In genomic region chr16:43221313-43221712, GRCm38 (mm10) we compare ENCODE assay signal across 17 mouse cellular contexts.
DNase-seq lines count a peak whose midpoint lies in the region; ATAC-seq and TF ChIP-seq lines count a peak whose summit lies in the region.
"Had no signal": no experiment of that assay in that cellular context is flagged by ENCODE, and none has a peak within 500 bp of the region (broad histone marks: within the 10 kb centered on the region; RNA-seq: fewer than 3 reads in every experiment).

No protein-coding gene starts in this region.

- H3K4me2 ChIP-seq in lung, postnatal 0 days (replicated peaks; ENCODE audit: low read depth, low read length), result no peak overlapping the region
- H3K4me2 ChIP-seq: liver, embryonic 11.5 days had no signal

- H3K27ac ChIP-seq in lung, postnatal 0 days (ENCODE audit: low read length), result no peak overlapping the region
- no peak overlapping the region for H3K27ac ChIP-seq in thymus, adult 2 months (ENCODE audit: control insufficient read depth, insufficient read depth, low read length)
- H3K27ac ChIP-seq: macrophage had no signal

- H3K9me3 ChIP-seq in lung, postnatal 0 days (ENCODE audit: low read length), result no peaks in the 10 kb centered on the region
- H3K9me3 ChIP-seq: G1E had no signal

- H3K4me1 ChIP-seq in lung, postnatal 0 days (ENCODE audit: insufficient read depth, low read depth, low read length), result no peaks in the 10 kb centered on the region
- no peaks in the 10 kb centered on the region for H3K4me1 ChIP-seq in thymus, adult 2 months (replicated peaks; ENCODE audit: control insufficient read depth, insufficient read depth, low read length)

- H3K27me3 ChIP-seq in lung, postnatal 0 days (replicated peaks; ENCODE audit: insufficient read depth, low read length), result no peaks in the 10 kb centered on the region
- no peaks in the 10 kb centered on the region for H3K27me3 ChIP-seq in thymus, adult 2 months (ENCODE audit: control insufficient read depth, insufficient read depth, low read length)

- DNase-seq in adrenal gland, adult 2 months, result peak; percentile 60
- no peak for DNase-seq in adrenal gland, adult 8-10 months
- peak; percentile 54 for DNase-seq in lung, postnatal 0 days (ENCODE audit: low spot score)
- DNase-seq in lung, postnatal 4 days, result no peak
- peak; percentile 57 for DNase-seq in embryo, embryonic 10.5 days (ENCODE audit: low spot score)
- peak; percentile 33 for DNase-seq in lung, postnatal 36 days
- DNase-seq in ovary, postnatal 36 days (ENCODE audit: low spot score), result no peak
- no peak for DNase-seq in thymus, adult 2 months
- DNase-seq: B cell, adult 2 months; cerebellum, postnatal 10 days; forebrain, postnatal 0 days; heart, postnatal 4 days had no signal

- no peaks in the 10 kb centered on the region for H3K36me3 ChIP-seq in lung, postnatal 0 days (ENCODE audit: insufficient read depth, low read length)
- H3K36me3 ChIP-seq in thymus, adult 2 months (ENCODE audit: control insufficient read depth, insufficient read depth, low read length), result no peaks in the 10 kb centered on the region
- H3K36me3 ChIP-seq: G1E had no signal

- TF ChIP-seq POLR2A in thymus, adult 2 months (IDR thresholded peaks at IDR 0.05; ENCODE audit: control insufficient read depth, extremely low read depth, insufficient read depth, low read length, poor library complexity), result no peak

- no peak; the same call in 1 of the 2 replicates for ATAC-seq in lung, postnatal 0 days
- ATAC-seq: inflammation-experienced regulatory T-cells, adult 6 months; midbrain, embryonic 16.5 days had no signal

- H3K4me3 ChIP-seq in lung, postnatal 0 days (ENCODE audit: low read depth, low read length), result no peak overlapping the region
- no peak overlapping the region for H3K4me3 ChIP-seq in thymus, adult 2 months (ENCODE audit: control insufficient read depth, insufficient read depth, low read length)

- H3K9ac ChIP-seq in lung, postnatal 0 days (replicated peaks; ENCODE audit: low read depth), result no peak overlapping the region
- H3K9ac ChIP-seq: forebrain, postnatal 0 days had no signal

- 50% methylated on average over 4 of the region's 4 CpGs for WGBS in lung, postnatal 0 days
- 95% methylated on average over 4 of the region's 4 CpGs for WGBS in thymus, adult 2 months

- no peak for TF ChIP-seq CTCF in lung, postnatal 0 days (IDR thresholded peaks at IDR 0.05)
- TF ChIP-seq CTCF in thymus, adult 2 months (IDR thresholded peaks at IDR 0.05; ENCODE audit: borderline replicate concordance, control insufficient read depth, extremely low read depth, insufficient read depth, low read length, poor library complexity), result no peak

- no peak for TF ChIP-seq EP300 in lung, postnatal 0 days (IDR thresholded peaks at IDR 0.05)

Comparison
In these comparisons a context has a peak if more than half of its experiments do, and no peak if none do; other contexts are left out.
1. DNase-seq: peak in adrenal gland, adult 2 months (single experiment), lung, postnatal 0 days (single experiment), embryo, embryonic 10.5 days (single experiment) and lung, postnatal 36 days (single experiment); none in adrenal gland, adult 8-10 months (single experiment), lung, postnatal 4 days (0 of 2), ovary, postnatal 36 days (single experiment) and thymus, adult 2 months (single experiment).